Mouse (Mus musculus) stomach, adult 2 months (tissue): Measurements from ENCODE around the gene Glp2r. TPM values are rescaled to one million over a fixed set of nuclear protein-coding genes. Genes with fewer than 3 reads are reported as not detected.

Experiments used
- polyA plus RNA-seq: library from polyadenylated mRNA; depleted of rRNA; stranded (reverse); fragments of >200 nt; gene quantifications from 2 replicates; pipeline ENCODE4 v1.2.3, GENCODE M21; 2012; rRNA removed

Glp2r gene
- polyA plus RNA-seq, result 0.26 and 0.29 TPM in 2 replicates

DNA sequence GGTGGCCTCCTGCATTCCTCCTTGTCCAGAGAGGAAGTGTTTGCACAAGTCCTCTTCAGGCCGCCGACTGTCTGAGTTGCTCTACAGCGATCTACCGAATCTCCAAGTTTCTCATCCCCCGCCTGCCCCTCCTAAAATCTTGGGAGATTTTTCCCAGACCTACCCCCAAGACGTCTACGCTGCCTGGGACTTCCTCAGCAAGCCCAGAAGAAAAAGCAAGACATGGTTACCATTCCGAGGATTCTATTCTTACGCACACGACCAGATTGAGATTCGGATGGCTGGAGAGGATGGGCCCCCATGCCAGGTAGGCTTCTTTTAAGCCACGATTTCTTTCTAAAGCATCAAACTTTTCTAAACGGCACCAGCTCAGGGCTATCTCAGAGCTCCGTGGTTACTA lies at the start of gene Glp2r:
Glp2r (minus strand) TSS at position 101 of the 400 bp plus-strand sequence.

DNA sequence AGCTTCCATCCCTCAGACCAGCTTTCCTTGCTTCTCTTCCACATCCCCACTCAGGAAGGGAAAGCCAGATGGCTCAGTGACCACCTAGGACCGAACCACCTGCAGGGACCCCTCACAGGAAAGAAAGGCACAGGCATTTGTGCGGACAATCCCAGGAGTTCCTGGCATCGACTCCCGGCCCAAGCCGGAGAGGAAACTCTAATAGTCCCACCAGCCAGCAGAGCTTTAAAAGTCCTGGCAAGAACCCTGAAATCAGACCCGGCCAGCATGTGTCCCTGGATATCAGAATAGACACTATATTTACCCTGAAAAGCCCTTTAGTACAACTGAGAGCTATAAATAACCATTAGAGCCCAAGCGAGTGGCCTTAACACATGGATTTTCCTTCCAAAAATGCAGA lies 27.0 kb upstream of the Glp2r start, which contains the start of gene Dhrs7c:
Dhrs7c (plus strand) TSS at position 257 of the 400 bp plus-strand sequence.

DNA sequence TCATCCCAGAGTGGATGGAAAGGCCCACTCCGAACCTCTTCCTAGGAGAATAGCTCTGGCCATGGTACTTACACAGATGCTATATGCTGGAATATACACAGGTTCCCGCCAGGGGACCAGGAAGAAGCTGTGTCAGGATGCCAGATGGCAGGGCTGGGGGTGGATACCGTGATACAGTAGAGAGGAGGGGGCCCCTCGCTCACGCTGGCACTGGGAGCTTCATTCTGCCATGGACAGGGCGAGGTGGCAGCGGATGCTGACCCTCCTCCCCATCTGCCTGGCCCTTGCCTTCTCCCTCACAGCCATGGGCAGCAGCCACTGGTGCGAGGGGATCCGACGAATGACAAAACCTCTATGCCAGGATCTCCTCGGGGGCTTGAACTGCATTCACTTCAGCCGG lies 3.4 kb upstream of the Glp2r start, which contains the start of gene Gsg1l2:
Gsg1l2 (plus strand) TSS at position 230 of the 400 bp plus-strand sequence.

DNA sequence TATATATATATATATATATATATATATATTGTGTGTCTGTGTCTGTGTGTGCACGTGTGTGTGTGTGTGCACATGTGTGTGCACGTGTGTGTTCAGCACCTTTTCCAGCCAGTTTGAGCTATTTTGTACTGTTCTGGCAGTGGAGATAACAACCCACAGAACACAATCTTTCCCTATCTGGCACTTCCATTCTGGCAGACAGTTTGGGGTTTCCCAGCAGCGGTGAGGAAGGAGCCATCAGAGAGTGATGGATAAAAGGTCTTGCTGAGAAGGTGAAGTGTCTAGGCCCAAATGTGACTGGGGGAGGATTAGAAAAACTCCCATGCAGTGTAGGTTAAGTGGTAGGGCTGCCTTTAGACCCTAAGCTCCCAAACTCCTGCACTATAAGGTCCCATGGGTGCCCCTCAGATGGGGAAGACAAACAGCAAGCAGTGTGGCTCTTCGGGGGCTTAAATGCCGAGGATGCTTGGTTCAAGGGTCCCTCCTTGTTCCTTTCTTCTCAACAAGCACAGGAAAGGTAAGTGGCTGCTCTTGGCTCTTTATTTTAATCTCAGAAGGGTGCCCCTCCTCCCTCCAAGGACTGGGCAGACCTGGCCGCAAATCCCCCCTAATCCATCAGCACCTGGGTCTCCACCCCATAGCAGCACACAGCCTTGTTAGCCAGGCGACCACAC lies 76.1 kb downstream of the Glp2r start, which contains the start of gene Rcvrn:
Rcvrn (plus strand) TSS at position 624 of the 674 bp plus-strand sequence.

Other genes with a start within 250 kb of the Glp2r start
- 0.08 TPM in 1 of 2 replicates, not detected in the other for gene Rcvrn, start 75.8 kb downstream of the Glp2r start, polyA plus RNA-seq
- not detected in 2 replicates for gene Gsg1l2, start 3.5 kb upstream of the Glp2r start, polyA plus RNA-seq
- gene Dhrs7c, start 27.0 kb upstream of the Glp2r start, polyA plus RNA-seq, result 0.19 and 0.68 TPM in 2 replicates
- gene Usp43, start 151.0 kb upstream of the Glp2r start, polyA plus RNA-seq, result 3.7 and 5.2 TPM in 2 replicates
- not detected in 2 replicates for gene Cfap52, start 194.5 kb upstream of the Glp2r start, polyA plus RNA-seq
- gene Stx8, start 195.0 kb upstream of the Glp2r start, polyA plus RNA-seq, result 0.77 and 1.2 TPM in 2 replicates